Mouse (Mus musculus): Measurements from ENCODE around the gene Gal. TPM values are rescaled to one million over a fixed set of nuclear protein-coding genes. Genes with fewer than 3 reads are reported as not detected.

Gal gene
- polyA plus RNA-seq, 1 experiment = not detected

GRCm38 (mm10) chr19:3429156-3429816, 14.9 kb upstream of the Gal start:
- Histone ChIP-seq H3K4me3 (ENCODE audit: insufficient read depth, poor library complexity, severe bottlenecking) (no peak overlapping the region), H3K79me3 (ENCODE audit: low read depth) (no peaks in the 10 kb centered on the region), H3K27me3 (ENCODE audit: control insufficient read depth, insufficient read depth, insufficient read length) (no peaks in the 10 kb centered on the region), H3K79me2 (ENCODE audit: control insufficient read depth, insufficient read depth) (no peaks in the 10 kb centered on the region), H3ac (ENCODE audit: control insufficient read depth, insufficient read length, low read depth) (no peak overlapping the region), H3K36me3 (ENCODE audit: control insufficient read depth, insufficient read depth) (no peaks in the 10 kb centered on the region)
- TF ChIP-seq FOSL1 (IDR thresholded peaks at IDR 0.05; ENCODE audit: insufficient read depth, low read length, poor library complexity, severe bottlenecking) (no peak), CEBPB (IDR thresholded peaks at IDR 0.05; ENCODE audit: low read depth) (no peak), MYOG (IDR thresholded peaks at IDR 0.05; ENCODE audit: control insufficient read depth, extremely low read depth, insufficient read length) (no peak), MAX (IDR thresholded peaks at IDR 0.05) (no peak), USF1 (IDR thresholded peaks at IDR 0.05; ENCODE audit: low read depth) (no peak), CTCF (IDR thresholded peaks at IDR 0.05; ENCODE audit: control insufficient read depth, insufficient read depth, insufficient read length) (no peak), MYOD1 (IDR thresholded peaks at IDR 0.05; ENCODE audit: control insufficient read depth, insufficient read length, low read depth) (no peak)

- Histone ChIP-seq H3K27me3 (ENCODE audit: control insufficient read depth, insufficient read depth, insufficient read length) (no peaks in the 10 kb centered on the region), H3K79me2 (ENCODE audit: control insufficient read depth, insufficient read depth) (no peaks in the 10 kb centered on the region), H3K79me3 (ENCODE audit: low read depth) (no peaks in the 10 kb centered on the region), H3K36me3 (ENCODE audit: control insufficient read depth, insufficient read depth) (no peaks in the 10 kb centered on the region), H3K4me3 (ENCODE audit: insufficient read depth, poor library complexity, severe bottlenecking) (no peak overlapping the region), H3ac (ENCODE audit: control insufficient read depth, insufficient read length, low read depth) (no peak overlapping the region)
- TF ChIP-seq CTCF (IDR thresholded peaks at IDR 0.05; ENCODE audit: control insufficient read depth, insufficient read depth, insufficient read length) (no peak), USF1 (IDR thresholded peaks at IDR 0.05; ENCODE audit: low read depth) (no peak), CEBPB (IDR thresholded peaks at IDR 0.05; ENCODE audit: low read depth) (no peak), MAX (IDR thresholded peaks at IDR 0.05) (no peak), FOSL1 (IDR thresholded peaks at IDR 0.05; ENCODE audit: insufficient read depth, low read length, poor library complexity, severe bottlenecking) (no peak), MYOG (IDR thresholded peaks at IDR 0.05; ENCODE audit: control insufficient read depth, extremely low read depth, insufficient read length) (no peak), MYOD1 (IDR thresholded peaks at IDR 0.05; ENCODE audit: control insufficient read depth, insufficient read length, low read depth) (no peak)
Observed at GRCm38 (mm10) chr19:3428057-3428830, 13.9 kb upstream of the Gal start.

GRCm38 (mm10) chr19:3424214-3424613, 9.9 kb upstream of the Gal start:
- Histone ChIP-seq H3K79me2 (ENCODE audit: control insufficient read depth, insufficient read depth) (no peaks in the 10 kb centered on the region), H3K36me3 (ENCODE audit: control insufficient read depth, insufficient read depth) (no peaks in the 10 kb centered on the region), H3K27me3 (ENCODE audit: control insufficient read depth, insufficient read depth, insufficient read length) (no peaks in the 10 kb centered on the region), H3K79me3 (ENCODE audit: low read depth) (no peaks in the 10 kb centered on the region), H3K4me3 (ENCODE audit: insufficient read depth, poor library complexity, severe bottlenecking) (no peak overlapping the region), H3ac (ENCODE audit: control insufficient read depth, insufficient read length, low read depth) (no peak overlapping the region)
- no peak for TF ChIP-seq FOSL1 (IDR thresholded peaks at IDR 0.05; ENCODE audit: insufficient read depth, low read length, poor library complexity, severe bottlenecking)
- TF ChIP-seq MAX (IDR thresholded peaks at IDR 0.05) = no peak
- no peak for TF ChIP-seq MYOD1 (IDR thresholded peaks at IDR 0.05; ENCODE audit: control insufficient read depth, insufficient read length, low read depth)
- no peak for TF ChIP-seq MYOG (IDR thresholded peaks at IDR 0.05; ENCODE audit: control insufficient read depth, extremely low read depth, insufficient read length)
- TF ChIP-seq CEBPB (IDR thresholded peaks at IDR 0.05; ENCODE audit: low read depth) = no peak
- no peak for TF ChIP-seq CTCF (IDR thresholded peaks at IDR 0.05; ENCODE audit: control insufficient read depth, insufficient read depth, insufficient read length)

GRCm38 (mm10) chr19:3422981-3423380, 8.6 kb upstream of the Gal start:
- no peaks in the 10 kb centered on the region for H3K27me3 ChIP-seq (ENCODE audit: control insufficient read depth, insufficient read depth, insufficient read length)
- H3K4me3 ChIP-seq (ENCODE audit: insufficient read depth, poor library complexity, severe bottlenecking) = no peak overlapping the region
- no peak overlapping the region for H3ac ChIP-seq (ENCODE audit: control insufficient read depth, insufficient read length, low read depth)
- H3K79me3 ChIP-seq (ENCODE audit: low read depth) = no peaks in the 10 kb centered on the region
- H3K79me2 ChIP-seq (ENCODE audit: control insufficient read depth, insufficient read depth) = no peaks in the 10 kb centered on the region
- no peaks in the 10 kb centered on the region for H3K36me3 ChIP-seq (ENCODE audit: control insufficient read depth, insufficient read depth)
- TF ChIP-seq CTCF (IDR thresholded peaks at IDR 0.05; ENCODE audit: control insufficient read depth, insufficient read depth, insufficient read length) (no peak), MAX (IDR thresholded peaks at IDR 0.05) (no peak), FOSL1 (IDR thresholded peaks at IDR 0.05; ENCODE audit: insufficient read depth, low read length, poor library complexity, severe bottlenecking) (no peak), MYOD1 (IDR thresholded peaks at IDR 0.05; ENCODE audit: control insufficient read depth, insufficient read length, low read depth) (no peak), USF1 (IDR thresholded peaks at IDR 0.05; ENCODE audit: low read depth) (no peak), CEBPB (IDR thresholded peaks at IDR 0.05; ENCODE audit: low read depth) (no peak), MYOG (IDR thresholded peaks at IDR 0.05; ENCODE audit: control insufficient read depth, extremely low read depth, insufficient read length) (no peak)

GRCm38 (mm10) chr19:3422488-3422887, 8.1 kb upstream of the Gal start:
- Histone ChIP-seq H3K27me3 (ENCODE audit: control insufficient read depth, insufficient read depth, insufficient read length) (no peaks in the 10 kb centered on the region), H3K79me2 (ENCODE audit: control insufficient read depth, insufficient read depth) (no peaks in the 10 kb centered on the region), H3K4me3 (ENCODE audit: insufficient read depth, poor library complexity, severe bottlenecking) (no peak overlapping the region), H3K79me3 (ENCODE audit: low read depth) (no peaks in the 10 kb centered on the region), H3ac (ENCODE audit: control insufficient read depth, insufficient read length, low read depth) (no peak overlapping the region), H3K36me3 (ENCODE audit: control insufficient read depth, insufficient read depth) (no peaks in the 10 kb centered on the region)
- no peak for TF ChIP-seq USF1 (IDR thresholded peaks at IDR 0.05; ENCODE audit: low read depth)
- peak; percentile 94 for TF ChIP-seq MYOD1 (IDR thresholded peaks at IDR 0.05; ENCODE audit: control insufficient read depth, insufficient read length, low read depth)

Measured in C2C12 (cell line).